Mouse (Mus musculus) T-helper 2 cell (primary cell): ENCODE results near the gene Pls1.

ENCODE experiments used
- in situ Hi-C: fragments of 300-600 bp; cut with MboI, MseI; formaldehyde crosslinking; loops from one replicate; pipeline ENCODE4 v1.15.1; 2025; ENCODE audit warnings: high pct_unique_total_duplicates

The Pls1 gene

GRCm38 (mm10) chr9:95805449-95805848, 39.7 kb downstream of the Pls1 start:
- in situ Hi-C loops, result no loop called here

- in situ Hi-C loops, result no loop called here
These were observed 41.3 kb downstream of the Pls1 start for GRCm38 (mm10) chr9:95803783-95804182.

GRCm38 (mm10) chr9:95801610-95802451, 43.3 kb downstream of the Pls1 start:
- in situ Hi-C loops, result no loop called here

GRCm38 (mm10) chr9:95796323-95796722, 48.8 kb downstream of the Pls1 start:
- in situ Hi-C loops, result no loop called here

GRCm38 (mm10) chr9:95795844-95796243, 49.3 kb downstream of the Pls1 start:
- in situ Hi-C loops, result no loop called here

- in situ Hi-C loops, result no loop called here
These were observed 49.9 kb downstream of the Pls1 start for GRCm38 (mm10) chr9:95795077-95795784.

GRCm38 (mm10) chr9:95793986-95794744, 50.9 kb downstream of the Pls1 start:
- in situ Hi-C loops, result no loop called here

GRCm38 (mm10) chr9:95784888-95785511, 60.1 kb downstream of the Pls1 start:
- in situ Hi-C loops, result no loop called here

- in situ Hi-C loops, result no loop called here
These were observed 61.3 kb downstream of the Pls1 start for GRCm38 (mm10) chr9:95783646-95784293.

GRCm38 (mm10) chr9:95771671-95772070, 73.4 kb downstream of the Pls1 start:
- in situ Hi-C loops, result no loop called here

GRCm38 (mm10) chr9:95763218-95763617, 81.9 kb downstream of the Pls1 start:
- in situ Hi-C loops, result no loop called here

GRCm38 (mm10) chr9:95762228-95762627, 82.9 kb downstream of the Pls1 start:
- in situ Hi-C loops, result no loop called here

- in situ Hi-C loops, result no loop called here
These were observed 83.7 kb downstream of the Pls1 start for GRCm38 (mm10) chr9:95761381-95761780.

GRCm38 (mm10) chr9:95750746-95751145, 94.4 kb downstream of the Pls1 start:
- in situ Hi-C loops, result no loop called here

GRCm38 (mm10) chr9:95750037-95750511, 95.0 kb downstream of the Pls1 start, which contains the start of gene Trpc1:
TSS of gene Trpc1 (minus strand) at chr9:95750375.
- in situ Hi-C loops, result no loop called here

- in situ Hi-C loops, result no loop called here
These were observed 95.6 kb downstream of the Pls1 start for GRCm38 (mm10) chr9:95749461-95749928.

GRCm38 (mm10) chr9:95747298-95747697, 97.8 kb downstream of the Pls1 start:
- in situ Hi-C loops, result no loop called here

GRCm38 (mm10) chr9:95744845-95745613, 100.1 kb downstream of the Pls1 start:
- in situ Hi-C loops, result no loop called here

GRCm38 (mm10) chr9:95736238-95736637, 108.9 kb downstream of the Pls1 start:
- in situ Hi-C loops, result no loop called here

- in situ Hi-C loops, result no loop called here
These were observed 132.5 kb downstream of the Pls1 start for GRCm38 (mm10) chr9:95712574-95712973.
